Mouse (Mus musculus) frontal cortex, adult (tissue): ENCODE data around the gene Ina.
"Not testable (repeated sequence)": the region's sequence is repeated elsewhere in the genome, so short reads cannot be mapped to it uniquely, and the experiment has no call there.

Experiments
- ATAC-seq: cut with Nextera tagmentation; 2 replicates; pipeline ENCODE4 v1.9.2; 2017; ENCODE audit warnings: mild to moderate bottlenecking, moderate library complexity, mixed read lengths; ENCODE audit not compliant: low TSS enrichment

The Ina gene

GRCm38 (mm10) chr19:47014447-47015381 lies at the start of gene Ina, which contains the start of gene Nt5c2:
Gene Ina, plus strand, starts transcription at chr19:47014698.
Gene Nt5c2, minus strand, starts transcription at chr19:47015153.
- ATAC-seq: peak; percentile 68

GRCm38 (mm10) chr19:46965496-46965895 lies 49.0 kb upstream of the Ina start:
- ATAC-seq: no peak

- ATAC-seq: no peak
These were observed 48.2 kb upstream of the Ina start for GRCm38 (mm10) chr19:46966330-46966729.

DNA sequence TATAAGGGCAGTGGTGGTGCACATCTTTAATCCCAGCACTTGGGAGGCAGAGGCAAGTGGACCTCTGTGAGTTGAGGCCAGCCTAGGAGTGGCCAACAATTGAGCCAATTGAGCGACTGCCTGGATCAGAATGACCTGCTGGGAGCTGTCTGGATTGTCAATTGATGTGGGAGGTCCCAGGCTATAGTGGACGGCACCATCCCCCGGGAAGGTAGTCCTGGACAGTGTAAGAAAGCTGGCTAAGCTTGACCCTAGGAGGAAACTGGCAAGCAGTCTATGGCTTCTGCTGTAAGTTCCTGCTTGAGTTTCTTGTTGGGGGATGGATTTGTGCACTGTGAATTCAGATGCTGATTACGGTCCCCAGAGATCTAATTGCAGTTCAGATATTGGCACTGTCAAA lies 46.6 kb upstream of the Ina start:
- ATAC-seq: no peak

DNA sequence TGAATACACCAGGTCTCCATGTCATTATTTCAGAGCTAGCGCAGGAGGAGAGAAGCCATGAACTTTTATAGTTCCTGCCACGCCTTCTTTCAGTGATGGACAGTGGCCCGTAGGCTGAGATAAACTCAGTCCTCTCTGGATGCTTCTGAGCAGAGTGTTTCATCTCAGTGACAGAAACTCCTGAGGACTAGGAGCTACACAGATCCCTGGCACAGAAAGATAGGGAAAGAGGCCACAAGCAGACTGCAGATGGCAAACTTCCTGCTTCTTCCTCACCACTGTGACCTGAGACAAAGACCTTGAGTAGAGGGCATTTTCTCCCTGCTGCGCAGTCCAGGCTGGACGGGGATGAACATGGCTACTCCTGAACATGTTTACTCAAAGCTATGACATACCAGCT lies 45.7 kb upstream of the Ina start:
- no peak for ATAC-seq

DNA sequence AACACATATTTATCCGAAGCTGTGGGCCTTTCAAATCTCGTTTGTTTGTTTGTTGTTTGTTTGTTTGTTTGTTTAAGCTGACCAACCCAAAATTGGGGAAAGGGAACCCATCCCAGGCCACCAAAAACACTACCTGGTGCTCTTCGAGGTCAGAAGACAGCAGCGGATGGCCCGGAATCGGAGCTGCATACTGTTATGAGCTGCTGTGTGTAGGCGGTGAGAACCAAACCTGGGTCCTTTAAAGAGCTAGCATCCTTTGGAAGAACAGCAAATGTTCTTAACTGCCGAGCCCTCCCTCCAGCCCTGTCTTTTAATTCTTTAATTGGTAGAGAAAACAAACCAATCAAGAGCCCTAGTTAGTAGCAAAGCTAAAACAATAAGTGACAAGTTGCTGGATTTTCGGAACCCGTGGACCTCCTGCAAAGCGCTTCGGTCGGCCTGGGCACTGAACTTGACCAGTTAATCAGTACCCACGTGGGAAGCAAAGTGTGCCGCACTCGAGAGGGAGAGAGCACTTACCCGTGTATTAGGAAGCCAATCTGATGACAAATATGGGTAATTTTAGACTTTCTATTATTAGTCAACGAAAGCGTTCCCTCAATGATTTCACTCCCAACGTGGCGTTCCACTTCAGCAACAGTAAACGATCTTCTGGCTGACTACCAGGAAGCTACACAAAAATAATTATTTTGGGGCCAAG lies 45.1 kb upstream of the Ina start:
- peak; percentile 60; the same call in 1 of the 2 replicates for ATAC-seq

- ATAC-seq: no peak
These were observed 44.3 kb upstream of the Ina start for GRCm38 (mm10) chr19:46970121-46970729.

GRCm38 (mm10) chr19:46971051-46971689 lies 43.3 kb upstream of the Ina start:
- no peak for ATAC-seq

DNA sequence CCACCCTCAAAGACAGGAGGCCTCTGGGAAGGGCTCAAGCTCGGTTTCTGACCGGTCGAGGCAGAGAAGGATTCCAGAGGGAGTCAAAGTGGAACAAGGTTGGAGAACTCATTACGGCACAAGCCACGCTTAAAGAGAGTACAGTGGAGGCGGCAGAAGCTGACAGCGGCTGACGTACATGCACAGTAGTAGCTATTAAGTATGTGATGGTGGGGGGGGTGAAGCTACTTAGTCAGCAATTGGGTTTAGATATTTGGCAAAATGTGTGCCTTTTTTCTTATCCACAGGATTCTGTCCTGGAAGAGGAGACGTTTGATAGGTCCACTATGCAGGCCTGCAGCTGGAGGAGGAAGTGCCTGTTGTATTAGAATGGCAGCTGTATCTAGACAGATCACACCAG lies 42.8 kb upstream of the Ina start:
- ATAC-seq: no peak

DNA sequence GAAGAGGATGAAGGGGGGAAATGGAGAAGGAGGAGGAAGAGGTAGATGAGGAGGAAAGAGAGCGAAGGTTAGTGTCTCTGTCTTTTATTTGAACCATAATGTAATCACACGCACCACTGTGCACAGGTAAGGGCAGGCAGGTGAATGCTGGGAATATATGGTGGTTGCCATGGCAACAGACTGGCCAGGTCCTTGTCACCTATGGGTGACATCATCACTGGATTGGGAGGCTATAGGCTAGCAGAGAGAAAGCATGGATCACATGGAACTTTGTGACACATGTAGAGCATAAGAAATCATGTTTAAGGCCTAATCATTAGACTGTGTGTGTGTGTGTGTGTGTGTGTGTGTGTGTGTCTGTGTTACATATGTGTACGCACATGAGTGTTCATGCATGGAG lies 42.3 kb upstream of the Ina start:
- no peak for ATAC-seq

DNA sequence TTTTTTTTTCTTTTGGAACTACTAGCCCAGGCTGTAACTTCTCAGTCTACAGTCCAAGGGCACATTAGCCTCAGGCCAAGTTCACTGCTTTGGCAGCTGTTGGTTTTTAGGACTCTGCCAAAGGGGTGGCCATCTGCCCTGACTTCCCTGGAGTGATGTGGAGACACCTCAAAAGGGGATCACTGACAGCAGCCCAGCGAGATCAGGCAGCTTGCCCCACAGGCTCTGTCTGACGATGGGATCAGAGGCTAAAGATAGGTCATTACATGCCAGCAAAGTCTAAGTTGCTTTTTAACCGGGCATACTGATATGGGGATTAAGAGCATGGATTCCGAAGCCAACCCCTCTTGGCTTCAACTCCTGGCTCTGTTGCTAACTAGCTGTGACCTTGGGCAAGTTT lies 38.9 kb upstream of the Ina start:
- no peak for ATAC-seq

- no peak for ATAC-seq
These were observed 38.5 kb upstream of the Ina start for GRCm38 (mm10) chr19:46975997-46976396.

DNA sequence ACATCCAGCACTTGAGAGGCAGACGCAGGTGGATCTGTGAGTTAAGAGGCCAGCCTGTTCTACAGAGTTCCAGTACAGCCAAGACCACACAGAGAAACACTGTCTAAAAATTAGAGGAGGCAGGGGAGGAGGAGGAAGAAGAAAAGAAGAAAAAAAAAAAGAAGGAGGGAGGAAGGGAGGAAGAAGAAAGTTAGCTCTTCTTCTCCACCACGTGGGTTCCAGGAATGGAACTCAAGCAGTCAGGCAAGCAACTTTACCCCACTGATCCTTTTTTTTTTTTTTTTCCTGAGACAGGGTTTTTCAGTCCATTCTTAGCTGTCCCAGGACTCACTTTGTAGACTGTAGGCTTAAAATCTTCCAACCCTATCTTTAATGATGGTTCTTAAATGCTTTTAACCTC lies 37.8 kb upstream of the Ina start:
- no peak for ATAC-seq

- ATAC-seq: no peak
These were observed 37.0 kb upstream of the Ina start for GRCm38 (mm10) chr19:46977460-46977859.

DNA sequence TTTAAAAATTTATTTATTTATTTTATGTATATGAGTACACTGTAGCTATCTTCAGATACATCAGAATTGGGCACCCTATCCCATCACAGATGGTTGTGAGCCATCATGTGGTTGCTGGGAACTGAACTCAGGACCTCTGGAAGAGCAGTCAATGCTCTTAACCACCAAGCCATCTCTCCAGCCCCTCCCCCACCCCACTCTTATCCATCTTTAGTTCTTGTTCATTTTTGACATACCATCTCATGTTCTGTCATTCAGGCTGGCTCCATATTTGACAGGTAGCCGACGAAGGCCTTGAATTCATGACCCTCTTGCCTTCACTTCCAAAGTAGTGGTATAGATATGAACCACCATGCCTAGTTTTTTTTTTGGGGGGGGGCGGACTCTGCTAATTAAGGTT lies 36.4 kb upstream of the Ina start:
- ATAC-seq: not testable (repeated sequence)

- ATAC-seq: no peak
These were observed 35.3 kb upstream of the Ina start for GRCm38 (mm10) chr19:46978920-46979780.

- no peak for ATAC-seq
These were observed 34.8 kb upstream of the Ina start for GRCm38 (mm10) chr19:46979781-46980105.

DNA sequence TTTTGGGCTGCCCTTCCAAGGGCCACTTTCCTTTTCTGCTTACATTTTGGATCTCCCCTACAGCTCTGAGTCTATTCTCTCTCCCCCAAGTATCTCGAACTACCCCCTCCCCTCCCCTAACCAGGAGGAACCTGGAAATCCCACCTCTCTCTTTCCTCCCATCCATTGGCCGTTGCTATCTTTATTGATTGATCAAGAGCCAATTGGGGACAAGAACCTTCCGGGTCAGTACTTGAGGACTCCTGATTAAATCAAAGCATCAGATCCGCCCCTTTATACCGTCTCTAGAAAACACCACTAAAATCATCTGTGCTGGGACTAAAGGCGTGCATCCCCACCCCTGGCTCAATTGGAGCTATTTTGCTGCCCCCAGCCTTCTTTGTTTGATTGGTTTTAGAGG lies 33.0 kb upstream of the Ina start:
- no peak for ATAC-seq

GRCm38 (mm10) chr19:46983352-46983965 lies 31.0 kb upstream of the Ina start:
- no peak for ATAC-seq

GRCm38 (mm10) chr19:46983966-46984380 lies 30.5 kb upstream of the Ina start:
- no peak for ATAC-seq
